In genomic region chr19:30554467-30554881, GRCm38 (mm10) we compare ENCODE assay signal across 7 mouse cellular contexts. TPM values are rescaled to one million over a fixed set of nuclear protein-coding genes. Genes with fewer than 3 reads are reported as not detected.
DNase-seq lines count a peak whose midpoint lies in the region; ATAC-seq and TF ChIP-seq lines count a peak whose summit lies in the region.

No protein-coding gene starts in this region.

- H3K9ac ChIP-seq in hindbrain, embryonic 13.5 days = peak overlapping the region; percentile 64; the same call in 1 of the 2 replicates

- H3K4me3 ChIP-seq in cerebellum, adult 2 months (replicated peaks; ENCODE audit: insufficient read depth, low read depth, low read length) = peak overlapping the region; percentile 14
- peak overlapping the region; percentile 27 for H3K4me3 ChIP-seq in hindbrain, embryonic 13.5 days

- no peaks in the 10 kb centered on the region for H3K4me1 ChIP-seq in cerebellum, adult 2 months (ENCODE audit: control insufficient read depth, insufficient read depth, low read length)
- peaks cover 14% of the 10 kb centered on the region for H3K4me1 ChIP-seq in hindbrain, embryonic 13.5 days (replicated peaks)

- no peak for TF ChIP-seq POLR2A in cerebellum, adult 2 months (IDR thresholded peaks at IDR 0.05; ENCODE audit: borderline replicate concordance, insufficient read depth, low read length)

- H3K27ac ChIP-seq in cerebellum, adult 2 months (ENCODE audit: insufficient read depth, low read length) = no peak overlapping the region
- H3K27ac ChIP-seq in hindbrain, embryonic 13.5 days = no peak overlapping the region

- H3K36me3 ChIP-seq in hindbrain, embryonic 13.5 days = no peaks in the 10 kb centered on the region

- WGBS in cerebellum, adult 2 months = under 1% methylated on average over 12 of the region's 12 CpGs
- WGBS in hindbrain, embryonic 13.5 days = under 1% methylated on average over 12 of the region's 12 CpGs

- TF ChIP-seq CTCF in cerebellum, adult 2 months (IDR thresholded peaks at IDR 0.05; ENCODE audit: borderline replicate concordance, insufficient read depth, low read depth, low read length) = peak; percentile 82

- H3K4me2 ChIP-seq in hindbrain, embryonic 13.5 days = peak overlapping the region; percentile 54

- H3K27me3 ChIP-seq in cerebellum, adult 2 months (ENCODE audit: control insufficient read depth, insufficient read depth, low read length) = no peaks in the 10 kb centered on the region; the same call in 1 of the 2 replicates
- peaks cover 34% of the 10 kb centered on the region for H3K27me3 ChIP-seq in hindbrain, embryonic 13.5 days

- ATAC-seq in hindbrain, embryonic 13.5 days (ENCODE audit: low FRiP score) = peak; percentile 89

- H3K9me3 ChIP-seq in hindbrain, embryonic 13.5 days = no peaks in the 10 kb centered on the region

- DNase-seq in NIH3T3 (ENCODE audit: low read depth) = peak; percentile 85
- peak; percentile 21 to 51 for DNase-seq in cerebellum, adult 2 months
- peak; percentile 77 for DNase-seq in forelimb bud, embryonic 11.5 days (ENCODE audit: low read depth, low spot score)
- peak; percentile 46 to 69 for DNase-seq in layer of hippocampus, postnatal 36 days
- peak; percentile 81 for DNase-seq in lung, postnatal 10 days
- DNase-seq in right cerebral cortex, adult 2 months (ENCODE audit: low spot score in 2 of 2) = peak; percentile 83 to 84

RNA-seq across cellular contexts. Expression of gene Dkk1, which starts 5.0 kb away (rescaled TPM):
- 0.03 and 0.05 TPM in 2 replicates for polyA plus RNA-seq in cerebellum, adult 2 months (2012; rRNA removed)
- 0.91 and 1.1 TPM in 2 replicates for polyA plus RNA-seq in hindbrain, embryonic 13.5 days (2015; fragmentation: Nextera tagmentation; extraction: Ambion mirVana)
- total RNA-seq in layer of hippocampus, postnatal 36 days (2021) = not detected
